Mouse (Mus musculus) cortical plate, adult 2 months (tissue): ENCODE measurements at regions not wholly inside any gene's neighbourhood (a gene's known extent, or its start where the extent isn't known, plus 50 kb on each side); places are given as distances from the start of the nearest gene placed in this dataset.

Experiments used
- H3K27ac ChIP-seq: fragments of 200-500 bp; 2 replicates; pipeline ENCODE4 v1.5.1; 2012; ENCODE audit warnings: low read length, control low read depth, inconsistent platforms; ENCODE audit not compliant: insufficient read depth
- H3K4me1 ChIP-seq: fragments of 200-500 bp; 2 replicates; pipeline ENCODE4 v1.6.1; 2011; ENCODE audit warnings: low read length; ENCODE audit not compliant: control insufficient read depth, insufficient read depth
- H3K4me3 ChIP-seq: fragments of 200-500 bp; 2 replicates; pipeline ENCODE4 v1.5.1; 2011; ENCODE audit warnings: mild to moderate bottlenecking, low read length, control low read depth; ENCODE audit not compliant: insufficient read depth
- CTCF ChIP-seq: fragments of 200-500 bp; IDR thresholded peaks from 2 replicates; pipeline ENCODE4 v1.5.1; 2011; ENCODE audit warnings: mild to moderate bottlenecking, control low read depth, low read length; ENCODE audit not compliant: insufficient read depth; ENCODE audit errors: extremely low read depth
- POLR2A ChIP-seq: fragments of 200-500 bp; IDR thresholded peaks from 2 replicates; pipeline ENCODE4 v1.6.1; 2011; ENCODE audit warnings: mild to moderate bottlenecking, low read length, control low read depth; ENCODE audit not compliant: insufficient read depth; ENCODE audit errors: extremely low read depth

- no peak overlapping the region for H3K4me3 ChIP-seq
- H3K4me1 ChIP-seq: no peaks in the 10 kb centered on the region
- TF ChIP-seq CTCF (no peak), POLR2A (no peak)
- H3K27ac ChIP-seq: no peak overlapping the region
Measured at GRCm38 (mm10) chr4:125765171-125765570, 259.2 kb upstream of the Csf3r start.

GRCm38 (mm10) chr4:125777126-125777525 is 247.2 kb upstream of the Csf3r start:
- Histone ChIP-seq H3K4me1 (peaks cover 3% of the 10 kb centered on the region; the same call in 1 of the 2 replicates), H3K4me3 (no peak overlapping the region), H3K27ac (no peak overlapping the region)
- TF ChIP-seq CTCF (no peak), POLR2A (no peak)

DNA sequence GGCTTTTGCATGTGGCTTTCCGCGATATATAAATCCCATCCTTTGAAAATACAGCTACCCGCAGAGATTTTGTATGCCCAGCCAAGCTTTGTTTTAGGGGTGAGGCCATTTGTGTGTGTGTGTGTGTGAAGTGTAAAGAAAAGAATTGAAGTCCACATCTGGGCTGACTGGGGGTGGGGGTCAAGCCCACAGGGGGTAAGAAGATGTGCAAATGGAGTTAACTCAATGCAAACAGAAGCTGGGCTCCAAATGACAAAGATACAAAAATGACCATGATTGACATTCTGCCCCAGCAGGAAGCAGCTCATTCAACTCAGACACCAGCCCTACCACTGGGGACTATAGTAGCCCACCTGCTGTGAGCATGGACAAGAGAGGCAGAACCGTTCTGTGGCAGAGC is 244.2 kb upstream of the Csf3r start:
- peaks cover 3% of the 10 kb centered on the region; the same call in 1 of the 2 replicates for H3K4me1 ChIP-seq
- TF ChIP-seq CTCF: no peak
- H3K4me3 ChIP-seq: no peak overlapping the region
- H3K27ac ChIP-seq: no peak overlapping the region

DNA sequence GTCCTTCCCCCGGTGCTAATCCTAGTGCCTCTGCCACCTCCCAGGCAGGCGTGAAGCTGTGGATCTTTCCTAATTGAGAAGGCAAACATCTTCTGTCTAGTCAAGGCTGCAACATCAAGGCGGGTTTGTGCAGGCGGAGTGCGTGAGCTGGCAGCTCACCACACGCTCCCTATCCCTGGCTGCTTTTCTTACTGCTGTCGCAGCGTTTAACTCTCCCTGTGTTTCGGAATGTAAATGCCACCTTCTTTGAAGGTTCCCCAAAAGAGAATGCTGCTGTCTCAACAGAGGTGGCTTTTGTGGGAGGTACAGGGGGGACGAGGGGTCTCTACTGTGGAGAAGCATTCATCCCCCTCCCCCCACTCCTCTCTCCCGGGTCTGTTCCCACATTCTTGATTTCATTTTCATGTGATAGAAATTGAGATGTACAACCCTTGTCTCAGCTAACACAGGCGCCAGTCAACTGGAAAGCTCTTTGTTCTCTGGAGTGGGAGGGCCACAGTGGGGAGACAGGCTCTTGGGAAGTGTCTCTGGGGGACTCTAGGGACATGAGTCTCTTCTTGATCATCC is 243.3 kb upstream of the Csf3r start:
- Histone ChIP-seq H3K4me3 (no peak overlapping the region), H3K4me1 (peaks cover 3% of the 10 kb centered on the region; the same call in 1 of the 2 replicates), H3K27ac (no peak overlapping the region; the same call in 1 of the 2 replicates)
- TF ChIP-seq CTCF: no peak
- no peak for TF ChIP-seq POLR2A

- TF ChIP-seq POLR2A (no peak), CTCF (no peak)
Measured at GRCm38 (mm10) chr4:125782346-125782745, 242.0 kb upstream of the Csf3r start.

DNA sequence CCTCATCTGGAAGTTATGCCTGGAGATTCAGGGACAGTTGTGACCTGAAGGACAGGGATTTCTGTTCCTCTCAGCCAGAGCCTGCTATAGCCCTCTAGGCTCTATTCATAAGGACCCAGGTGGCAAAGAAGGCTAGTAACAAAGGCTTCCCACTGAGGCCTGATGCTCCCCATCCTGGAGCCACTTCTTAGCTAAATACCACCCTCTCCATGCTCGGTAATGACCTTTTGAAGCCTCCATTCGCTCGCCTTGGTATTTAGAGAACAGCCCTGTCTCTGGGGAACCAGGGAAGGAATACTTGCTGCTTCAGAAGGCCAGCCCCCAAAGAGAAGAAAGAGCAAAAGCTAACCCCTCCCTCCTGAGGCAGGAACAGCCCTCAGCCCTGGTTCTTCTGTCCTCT is 238.3 kb upstream of the Csf3r start:
- H3K4me1 ChIP-seq: peaks cover 3% of the 10 kb centered on the region; the same call in 1 of the 2 replicates
- no peak for TF ChIP-seq CTCF
- H3K27ac ChIP-seq: no peak overlapping the region
- H3K4me3 ChIP-seq: no peak overlapping the region

More at GRCm38 (mm10) chr4:125782346-125782745, 242.0 kb upstream of the Csf3r start:
- Histone ChIP-seq H3K4me3 (no peak overlapping the region), H3K27ac (no peak overlapping the region), H3K4me1 (peaks cover 3% of the 10 kb centered on the region; the same call in 1 of the 2 replicates)

DNA sequence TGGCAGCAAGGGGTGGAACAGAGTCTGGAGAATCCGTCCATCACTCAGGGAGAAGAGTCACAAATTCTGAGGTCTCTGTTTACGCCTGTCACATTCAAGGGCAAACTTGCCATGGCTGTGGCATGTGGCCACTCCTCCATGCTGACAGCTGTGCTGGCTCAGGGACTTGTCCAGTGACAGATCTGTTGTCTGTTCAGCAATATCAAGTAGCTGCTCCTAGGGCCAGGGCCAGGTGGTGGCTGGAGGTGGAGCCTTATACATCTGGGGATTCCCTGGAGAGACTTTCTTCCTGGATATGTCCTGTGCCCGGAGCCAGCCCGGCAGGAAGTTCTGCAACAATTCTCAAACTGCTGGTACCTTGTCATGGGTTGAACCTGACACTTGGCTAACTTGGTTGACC is 229.7 kb upstream of the Csf3r start:
- no peak overlapping the region for H3K27ac ChIP-seq
- H3K4me1 ChIP-seq: no peaks in the 10 kb centered on the region
- no peak overlapping the region for H3K4me3 ChIP-seq
- no peak for TF ChIP-seq POLR2A

GRCm38 (mm10) chr4:125807923-125808322 is 216.4 kb upstream of the Csf3r start:
- Histone ChIP-seq H3K4me1 (no peaks in the 10 kb centered on the region), H3K27ac (no peak overlapping the region), H3K4me3 (no peak overlapping the region)
- TF ChIP-seq POLR2A: no peak
- no peak for TF ChIP-seq CTCF

DNA sequence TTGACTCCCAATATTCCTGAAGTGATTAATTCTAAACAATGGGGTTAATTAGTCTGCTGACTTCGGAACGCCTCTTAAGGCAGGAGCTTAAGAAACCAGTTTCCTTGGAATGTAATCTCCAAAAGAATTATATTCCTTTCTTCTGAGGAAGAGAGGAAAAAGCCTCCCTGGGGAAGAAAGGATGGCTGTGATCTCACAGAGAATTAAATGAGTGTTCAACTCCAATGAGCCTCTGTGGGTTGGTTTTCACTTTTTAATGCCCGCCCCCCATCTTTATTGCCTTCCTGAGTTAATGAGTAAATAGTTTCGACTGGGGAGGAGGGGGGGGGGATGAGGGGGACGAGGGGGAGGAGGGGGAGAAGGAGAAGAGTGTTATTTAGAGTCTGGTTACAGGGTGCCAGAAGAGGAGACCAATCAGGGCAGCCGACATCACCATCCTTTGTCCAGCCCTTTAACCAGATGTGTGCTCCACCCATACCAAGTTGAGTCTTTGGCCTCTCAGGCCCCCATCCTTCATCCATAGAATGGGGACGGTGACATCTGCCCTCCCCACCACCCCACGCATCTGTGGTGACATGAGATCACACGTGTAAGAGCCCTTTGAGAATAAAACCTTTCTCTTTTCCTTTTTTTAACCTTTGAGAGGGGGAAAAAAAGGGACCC is 214.8 kb upstream of the Csf3r start:
- Histone ChIP-seq H3K4me1 (no peaks in the 10 kb centered on the region; the same call in 1 of the 2 replicates), H3K27ac (no peak overlapping the region)
- no peak for TF ChIP-seq CTCF
- TF ChIP-seq POLR2A: no peak

DNA sequence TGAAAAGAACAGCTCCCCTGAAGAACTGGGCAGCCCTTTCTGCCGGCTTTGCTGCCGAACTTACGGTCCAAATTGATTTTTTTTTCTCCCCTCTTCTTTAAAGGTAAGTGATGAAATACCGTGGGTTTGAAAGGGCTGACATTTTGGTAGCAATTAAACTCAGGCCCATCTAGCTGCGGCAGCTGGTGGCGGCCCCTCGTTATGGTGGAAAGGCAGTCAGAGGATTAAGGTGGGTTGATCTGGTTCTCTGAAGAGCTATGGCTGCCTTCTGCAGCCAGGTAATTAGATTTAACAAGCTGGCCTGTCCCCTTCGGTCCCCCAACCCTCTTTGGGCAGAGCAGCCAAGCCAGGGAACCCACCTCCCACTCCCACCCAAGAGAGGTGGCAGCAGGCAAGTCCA is 214.1 kb upstream of the Csf3r start:
- Histone ChIP-seq H3K4me1 (no peaks in the 10 kb centered on the region; the same call in 1 of the 2 replicates), H3K4me3 (no peak overlapping the region), H3K27ac (no peak overlapping the region)
- TF ChIP-seq CTCF (no peak), POLR2A (no peak)

More for the DNA sequence above, 214.8 kb upstream of the Csf3r start:
- no peak overlapping the region for H3K4me3 ChIP-seq
